Mouse (Mus musculus): ENCODE data around the gene Cux2. TPM values are rescaled to one million over a fixed set of nuclear protein-coding genes. Genes with fewer than 3 reads are reported as not detected.

The Cux2 gene
- total RNA-seq, 2 experiments from 2014 or later, result 1.1 to 1.5 TPM

- peak; percentile 66 for DNase-seq
Measured at GRCm38 (mm10) chr5:122059060-122060017, 9.4 kb upstream of the Cux2 start.

GRCm38 (mm10) chr5:122057622-122058021 lies 7.7 kb upstream of the Cux2 start:
- DNase-seq, result no peak

GRCm38 (mm10) chr5:122056557-122056956 lies 6.7 kb upstream of the Cux2 start:
- no peak for DNase-seq

- peak; percentile 33 for DNase-seq
Measured at GRCm38 (mm10) chr5:122054130-122054843, 4.4 kb upstream of the Cux2 start.

DNA sequence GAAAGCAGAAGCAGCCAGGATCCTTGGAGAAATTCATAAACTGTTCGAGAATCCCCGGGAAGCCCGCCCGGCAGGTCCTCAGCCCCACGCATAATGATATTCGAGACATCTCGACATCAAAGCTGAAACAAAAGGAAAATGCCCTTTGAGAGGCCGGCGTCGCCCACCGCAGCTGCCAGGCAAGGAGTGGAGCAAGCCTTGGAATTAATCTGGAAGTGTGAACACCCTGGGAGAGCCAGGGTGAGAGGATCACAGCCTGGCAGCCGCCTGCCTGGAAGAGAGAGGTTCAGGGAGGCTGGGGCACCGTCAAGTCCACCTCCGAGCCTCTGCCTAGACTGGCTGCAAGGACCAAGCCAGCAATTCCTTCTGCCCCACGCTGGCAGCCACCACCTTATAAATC lies 3.7 kb upstream of the Cux2 start:
- no peak for DNase-seq

DNA sequence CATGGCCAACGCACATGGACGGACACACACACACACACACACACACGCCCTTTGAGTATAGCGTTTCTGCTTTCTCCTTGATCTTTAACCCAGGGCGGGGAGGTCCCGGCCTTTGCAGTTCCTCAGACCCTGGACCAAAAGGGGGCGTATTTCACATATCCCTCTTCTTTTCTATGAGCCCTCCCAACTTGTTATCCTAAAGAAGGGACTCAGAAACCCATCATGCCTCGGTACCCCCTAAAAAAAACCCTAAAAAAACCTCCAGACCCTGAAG lies 867 bp upstream of the Cux2 start:
- no peak for DNase-seq

GRCm38 (mm10) chr5:122049664-122050016 lies 262 bp downstream of the Cux2 start:
- DNase-seq, result peak; percentile 53

DNA sequence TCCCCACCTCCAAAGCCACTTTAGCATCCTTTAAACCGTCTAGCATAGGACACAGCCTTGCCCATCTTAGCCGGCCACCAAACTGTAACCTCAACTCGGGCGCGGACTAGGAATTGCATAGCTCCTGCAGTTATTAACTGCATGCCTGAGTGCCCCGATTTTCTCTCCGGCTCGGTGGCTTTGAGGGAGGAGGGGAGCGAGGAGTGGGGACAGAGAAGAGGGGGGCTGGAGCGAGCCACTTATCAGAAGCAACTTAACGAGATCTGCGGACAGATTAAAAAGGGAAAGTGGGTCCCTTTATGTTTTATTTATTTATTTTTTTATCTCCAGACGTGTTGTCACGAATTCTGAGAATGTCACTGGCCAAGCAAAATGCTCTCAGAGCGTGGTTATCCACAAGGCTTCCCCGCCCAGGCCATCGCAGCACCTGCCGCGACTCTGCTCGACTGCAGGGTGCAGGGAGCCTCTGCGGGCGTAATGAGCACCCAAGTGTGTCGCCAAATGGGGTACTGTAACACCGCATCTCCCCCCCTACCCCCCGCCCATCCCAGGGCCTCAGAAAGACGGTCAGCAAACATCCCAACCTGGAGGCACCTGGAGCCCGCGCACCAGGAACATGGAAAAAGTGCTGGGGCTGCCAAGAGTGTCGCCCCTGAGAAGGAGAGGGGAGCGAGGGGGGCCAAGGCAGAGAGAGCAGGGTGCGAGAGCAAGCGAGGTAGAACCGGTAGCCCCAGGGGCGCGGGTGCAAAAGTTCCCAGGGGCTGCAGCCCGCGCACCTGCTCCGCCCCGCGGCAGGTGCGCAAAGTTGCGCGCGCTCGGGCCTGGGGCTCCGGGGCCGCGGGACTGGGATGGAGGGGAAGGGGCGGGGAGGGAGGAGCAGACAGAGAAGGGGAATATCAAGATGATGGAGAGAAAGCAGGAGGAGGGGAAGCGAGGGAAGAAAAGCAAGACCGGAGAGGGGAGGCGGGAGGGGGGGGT lies 927 bp downstream of the Cux2 start:
- DNase-seq, result no peak

DNA sequence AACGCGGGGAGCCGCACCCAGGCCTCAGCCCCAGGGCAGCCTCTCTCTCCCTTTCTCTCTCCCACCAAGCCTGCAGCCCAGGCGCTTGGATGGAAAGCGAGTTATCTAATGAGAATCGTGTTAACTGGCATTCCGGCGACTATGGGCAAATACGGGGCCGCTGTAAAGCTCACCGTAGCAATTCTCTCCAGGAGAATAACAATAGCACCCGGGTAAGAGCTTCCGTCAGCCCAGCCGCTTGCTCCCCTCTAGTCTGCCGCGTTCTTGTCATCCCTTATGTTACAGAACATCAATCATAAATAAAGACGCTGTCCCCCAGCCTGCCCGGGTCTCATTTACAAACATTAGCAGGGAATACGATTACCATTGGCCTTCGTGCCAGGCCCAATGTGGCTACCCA lies 1.6 kb downstream of the Cux2 start:
- no peak for DNase-seq

DNA sequence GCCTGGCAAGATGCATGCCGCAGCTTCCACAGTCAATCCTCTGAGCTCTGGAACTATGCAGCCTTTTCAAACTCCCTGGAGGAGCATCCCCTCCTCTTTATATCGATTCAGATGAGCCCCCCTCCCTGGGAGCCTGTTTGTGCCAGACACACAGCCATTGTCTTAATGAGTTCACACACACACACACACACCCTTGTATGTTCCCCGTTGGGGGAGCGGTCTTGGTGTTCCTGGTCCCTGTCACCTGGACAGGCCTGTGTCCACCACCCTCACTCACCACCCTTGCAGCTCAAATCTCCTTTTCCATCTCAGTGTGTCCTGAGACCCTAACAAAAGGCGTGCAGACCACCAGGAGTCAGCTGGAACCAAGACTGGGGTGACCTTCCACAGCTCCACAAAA lies 2.1 kb downstream of the Cux2 start:
- no peak for DNase-seq

- DNase-seq, result no peak
Measured at GRCm38 (mm10) chr5:122043567-122043966, 6.3 kb downstream of the Cux2 start.

DNA sequence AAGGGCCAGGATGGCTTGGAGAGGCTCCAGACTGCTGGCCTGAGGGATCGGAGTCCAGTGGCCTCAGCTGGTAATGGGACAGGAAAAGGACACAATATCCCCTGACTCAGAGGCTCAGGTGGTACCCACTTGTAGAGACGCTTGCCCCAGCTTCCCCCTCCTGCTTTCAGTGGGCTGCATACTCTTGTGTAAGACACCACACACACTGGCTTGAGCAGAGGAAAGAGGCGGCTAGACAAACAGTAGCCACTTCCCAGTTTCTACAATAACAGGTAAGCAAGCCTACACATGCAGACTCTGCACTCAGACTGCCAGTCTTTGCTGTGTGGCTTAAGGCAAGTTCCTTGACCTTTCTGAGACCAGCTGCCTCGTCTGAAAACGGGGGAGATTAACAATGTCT lies 14.6 kb downstream of the Cux2 start:
- DNase-seq, result no peak

DNA sequence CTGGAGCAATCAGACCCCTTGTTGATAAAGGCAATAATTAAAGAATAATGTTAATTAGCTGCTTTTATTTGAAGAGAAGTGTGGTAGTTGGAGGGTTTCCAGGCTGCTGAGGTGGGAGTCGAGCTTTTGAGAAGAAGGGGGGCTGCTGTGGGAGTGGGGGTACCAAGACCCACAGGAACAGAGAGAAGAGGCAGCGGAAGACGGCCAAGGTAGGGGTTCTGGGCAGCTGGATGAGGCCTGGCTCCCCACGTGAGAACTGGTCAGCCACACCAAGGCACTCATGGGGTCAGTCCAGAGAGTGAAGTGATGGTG lies 16.8 kb downstream of the Cux2 start:
- DNase-seq, result no peak

- no peak for DNase-seq
Measured at GRCm38 (mm10) chr5:122032471-122033166, 17.3 kb downstream of the Cux2 start.

DNA sequence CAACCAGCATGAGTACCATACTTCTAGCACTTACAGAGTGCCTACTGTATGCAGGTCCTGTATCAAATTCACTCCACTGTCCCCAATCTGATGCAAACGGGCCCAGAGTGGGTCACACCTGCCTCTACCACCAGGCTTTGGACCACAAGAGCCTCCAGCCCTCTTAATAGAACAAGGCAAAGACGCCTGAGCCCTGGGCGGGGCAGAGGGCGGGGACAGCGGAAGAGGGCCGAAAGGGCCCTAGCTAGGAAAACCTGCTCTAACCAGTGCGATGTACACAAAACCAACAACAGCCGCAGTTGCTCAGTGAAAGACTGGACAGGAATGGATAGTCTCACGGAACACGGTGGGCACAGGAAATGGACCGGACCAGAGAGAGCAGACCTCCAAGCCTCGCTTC lies 18.8 kb downstream of the Cux2 start:
- DNase-seq, result no peak

DNA sequence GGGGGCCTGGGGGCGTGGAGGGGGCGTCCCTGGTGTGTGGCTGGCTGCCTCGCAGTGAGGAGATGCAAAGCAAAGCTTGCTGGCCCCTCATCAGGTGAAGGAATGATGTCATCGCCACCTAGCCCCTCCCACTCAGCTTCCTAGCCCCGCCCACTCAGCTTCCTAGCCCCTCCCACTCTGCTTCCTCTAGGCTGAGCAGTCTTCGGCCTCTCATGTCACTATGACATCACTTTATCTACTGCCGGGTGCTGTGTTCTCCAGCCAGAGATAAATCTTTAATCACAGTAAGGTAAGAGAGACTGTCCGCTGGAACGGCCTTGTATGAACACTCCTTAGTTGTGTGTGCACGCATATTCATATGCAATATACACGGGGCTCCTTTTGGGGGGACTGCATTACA lies 19.3 kb downstream of the Cux2 start:
- DNase-seq, result no peak

GRCm38 (mm10) chr5:122026771-122027170 lies 23.1 kb downstream of the Cux2 start:
- no peak for DNase-seq

DNA sequence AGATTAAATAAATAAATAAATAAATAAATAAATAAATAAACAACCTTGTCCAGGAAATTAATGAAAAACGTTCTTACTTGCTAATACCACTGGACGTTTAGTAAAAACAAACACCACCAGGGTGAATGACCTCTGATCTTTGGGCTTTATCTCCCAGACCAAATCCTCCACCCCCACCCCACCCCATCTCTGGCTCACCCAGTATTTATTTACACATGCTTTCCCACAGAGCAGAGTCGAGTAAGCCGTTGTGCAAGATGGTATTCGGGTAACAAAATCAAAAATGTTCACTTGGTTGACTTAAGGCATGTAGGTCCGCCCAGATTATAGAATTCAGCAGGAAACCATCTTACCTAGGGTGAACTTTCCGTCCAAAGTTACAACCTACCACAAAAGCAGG lies 23.6 kb downstream of the Cux2 start:
- no peak for DNase-seq

- no peak for DNase-seq
Measured at GRCm38 (mm10) chr5:122025117-122025516, 24.8 kb downstream of the Cux2 start.

DNA sequence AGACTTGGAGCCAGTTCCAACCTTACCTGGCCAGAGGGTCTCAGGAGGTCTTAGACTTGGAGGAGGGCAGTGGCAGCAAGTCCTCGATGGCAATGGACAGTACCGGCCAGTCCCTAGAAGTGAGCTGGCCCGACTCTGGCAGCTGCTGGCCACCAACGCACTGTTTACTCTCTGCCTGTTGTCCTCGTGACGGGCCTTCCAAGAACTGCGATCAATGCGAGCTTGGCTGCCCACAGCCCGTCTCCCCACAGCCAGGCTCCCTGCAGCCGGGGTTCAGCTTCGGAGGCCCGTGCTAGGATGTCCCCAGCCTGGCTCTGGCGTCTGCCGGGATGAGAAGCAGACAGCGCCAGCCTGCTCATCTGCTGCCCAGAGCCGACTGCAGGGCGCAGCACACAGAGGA lies 30.6 kb downstream of the Cux2 start:
- DNase-seq, result no peak

DNA sequence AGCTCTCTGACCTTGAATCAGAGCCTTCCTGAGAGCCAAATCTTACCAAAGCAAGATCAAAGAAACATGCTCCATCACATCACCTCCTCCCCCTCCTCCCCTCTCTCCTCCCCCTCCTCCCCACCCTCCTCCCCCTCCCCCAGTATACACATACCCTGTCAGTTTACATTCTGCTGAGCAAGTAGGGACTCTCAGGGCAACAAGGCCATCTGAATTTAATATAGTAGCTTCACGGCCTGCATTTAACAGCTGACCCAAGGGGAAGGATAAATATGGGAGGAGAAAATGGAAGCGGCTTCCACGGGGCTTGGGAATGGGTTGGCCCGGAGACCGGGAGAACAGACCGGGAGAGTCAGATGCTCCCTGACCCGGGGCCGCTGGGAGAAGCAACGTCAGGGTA lies 32.1 kb downstream of the Cux2 start:
- no peak for DNase-seq

DNA sequence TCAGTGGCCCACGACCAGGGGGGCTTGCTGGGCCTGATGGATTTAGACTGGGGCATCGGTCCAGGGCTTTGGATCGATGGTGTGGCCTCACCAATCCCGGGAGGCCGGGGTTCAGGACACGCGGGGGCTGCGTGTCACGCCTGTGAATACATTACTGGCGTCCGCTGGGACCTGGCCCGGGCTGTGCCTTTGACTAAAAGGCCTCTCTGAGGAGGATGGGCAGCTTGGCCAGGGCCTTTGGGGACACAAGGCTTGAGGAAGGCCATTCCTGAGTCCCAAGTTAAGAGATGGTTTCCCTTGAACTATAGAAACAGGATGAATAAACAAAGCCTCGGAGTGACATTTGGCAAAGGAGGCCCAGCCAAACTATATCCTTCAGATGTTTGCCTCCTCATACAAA lies 32.6 kb downstream of the Cux2 start:
- DNase-seq, result no peak
